Mouse (Mus musculus): ENCODE results near the gene 0610030E20Rik.

0610030E20Rik gene

DNA sequence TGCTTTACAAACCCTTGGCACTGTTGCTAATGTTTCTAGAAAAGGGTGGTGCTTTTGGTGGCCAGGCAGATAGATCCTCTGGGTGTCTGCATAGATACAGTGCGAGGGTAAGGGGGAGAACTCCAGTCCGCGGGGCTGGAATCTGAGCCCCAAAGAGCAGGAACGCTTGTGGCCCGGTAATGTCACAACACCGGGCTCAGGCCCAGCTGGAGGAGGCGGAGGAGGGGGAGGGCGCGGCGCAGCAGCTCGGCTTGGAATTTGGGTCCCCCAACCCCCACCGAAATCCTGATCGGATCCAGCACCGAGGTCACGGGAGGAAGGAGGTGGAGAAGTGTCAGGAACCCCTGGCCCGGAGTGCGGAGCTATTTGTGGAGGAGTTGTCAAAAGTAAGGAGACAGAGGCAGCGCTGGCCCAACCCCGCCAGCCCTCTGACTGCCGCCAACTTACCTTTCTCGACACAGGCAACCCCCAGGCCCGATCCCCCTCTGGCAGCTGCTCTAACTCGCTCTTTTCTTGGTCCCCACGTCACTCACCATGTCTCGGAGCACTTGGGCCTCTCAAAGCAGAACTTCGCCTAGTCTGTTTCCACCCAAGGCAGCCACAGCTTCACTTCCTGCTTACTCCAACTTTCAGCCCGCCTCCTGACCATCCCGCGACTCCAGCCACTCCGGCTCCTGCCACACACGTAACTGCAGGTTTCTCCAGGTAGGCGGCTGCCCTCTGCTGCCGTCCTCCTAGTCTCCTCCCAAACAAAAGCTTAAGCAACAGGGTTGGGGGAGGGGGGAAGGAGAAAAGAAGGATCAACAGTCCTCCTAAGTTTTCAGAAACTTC lies 43.0 kb downstream of the 0610030E20Rik start, which contains the start of gene Vamp8:
Vamp8 (minus strand) TSS at position 763 of the 831 bp plus-strand sequence.
- no peak for DNase-seq (ENCODE audit: extremely low spot score, low read depth, low spot score)

- no peak for DNase-seq (ENCODE audit: extremely low spot score, low read depth, low spot score)
Measured at GRCm38 (mm10) chr6:72390795-72391521, 43.8 kb downstream of the 0610030E20Rik start.

- no peak for DNase-seq (ENCODE audit: extremely low spot score, low read depth, low spot score)
Measured at GRCm38 (mm10) chr6:72392341-72392740, 45.2 kb downstream of the 0610030E20Rik start.

- DNase-seq (ENCODE audit: extremely low spot score, low read depth, low spot score): no peak
Measured at GRCm38 (mm10) chr6:72396837-72397251, 49.7 kb downstream of the 0610030E20Rik start.

DNA sequence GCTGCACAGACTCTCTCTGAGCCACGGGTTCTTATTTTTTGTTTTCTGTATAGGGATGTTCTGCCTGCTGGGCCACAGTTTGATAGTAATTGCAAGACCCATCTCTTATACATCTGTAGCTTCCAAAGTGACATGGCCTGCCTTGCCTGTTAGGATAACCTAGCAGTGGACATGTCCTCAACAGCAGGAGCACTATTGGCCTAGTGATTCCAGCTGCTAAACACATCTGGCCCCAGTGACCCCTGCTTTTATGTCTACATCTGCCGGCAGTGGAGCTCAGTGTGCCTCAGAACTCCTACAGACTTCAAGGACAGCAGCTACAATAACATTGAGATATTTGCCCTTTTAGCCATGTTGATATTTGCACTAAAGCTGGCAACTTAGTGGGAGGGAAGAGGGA lies 52.9 kb downstream of the 0610030E20Rik start:
- no peak for DNase-seq (ENCODE audit: extremely low spot score, low read depth, low spot score)

- DNase-seq (ENCODE audit: extremely low spot score, low read depth, low spot score): no peak
Measured at GRCm38 (mm10) chr6:72401875-72402274, 54.8 kb downstream of the 0610030E20Rik start.

Measured in hindlimb bud, embryonic 11.5 days (tissue).